Mouse (Mus musculus) naive thymus-derived CD4-positive, alpha-beta T cell, adult 2 months (primary cell): ENCODE data around the gene Erv3.
A peak's percentile ranks its signal among the peaks of the same experiment; 100 is the strongest.

Experiments used
- DNase-seq: peaks from one replicate; pipeline ENCODE4 v3.0.0-alpha.2; 2011; ENCODE audit warnings: low read depth

Gene Erv3

GRCm38 (mm10) chr2:131859721-131860120 lies at the start of gene Erv3:
TSS of gene Erv3 (minus strand) at chr2:131859747.
- DNase-seq: no peak

- no peak for DNase-seq
Observed at GRCm38 (mm10) chr2:131908906-131909305, 49.4 kb upstream of the Erv3 start.

GRCm38 (mm10) chr2:131908351-131908861 lies 48.9 kb upstream of the Erv3 start:
- no peak for DNase-seq

GRCm38 (mm10) chr2:131907311-131907710 lies 47.8 kb upstream of the Erv3 start:
- no peak for DNase-seq

GRCm38 (mm10) chr2:131906846-131907245 lies 47.3 kb upstream of the Erv3 start:
- no peak for DNase-seq

GRCm38 (mm10) chr2:131906266-131906665 lies 46.7 kb upstream of the Erv3 start:
- DNase-seq: no peak

- DNase-seq: no peak
Observed at GRCm38 (mm10) chr2:131905776-131906175, 46.2 kb upstream of the Erv3 start.

GRCm38 (mm10) chr2:131905025-131905424 lies 45.5 kb upstream of the Erv3 start:
- DNase-seq: no peak

GRCm38 (mm10) chr2:131902867-131903266 lies 43.3 kb upstream of the Erv3 start:
- peak; percentile 67 for DNase-seq

- DNase-seq: no peak
Observed at GRCm38 (mm10) chr2:131902423-131902822, 42.9 kb upstream of the Erv3 start.

- no peak for DNase-seq
Observed at GRCm38 (mm10) chr2:131897336-131898109, 38.0 kb upstream of the Erv3 start.

GRCm38 (mm10) chr2:131896011-131896410 lies 36.5 kb upstream of the Erv3 start:
- DNase-seq: no peak

GRCm38 (mm10) chr2:131895106-131895505 lies 35.6 kb upstream of the Erv3 start:
- DNase-seq: no peak

- no peak for DNase-seq
Observed at GRCm38 (mm10) chr2:131892534-131892933, 33.0 kb upstream of the Erv3 start.

GRCm38 (mm10) chr2:131888233-131888632 lies 28.7 kb upstream of the Erv3 start:
- peak; percentile 28 for DNase-seq

GRCm38 (mm10) chr2:131886503-131887160 lies 27.1 kb upstream of the Erv3 start:
- DNase-seq: peak; percentile 23

GRCm38 (mm10) chr2:131883136-131883535 lies 23.6 kb upstream of the Erv3 start:
- no peak for DNase-seq

- no peak for DNase-seq
Observed at GRCm38 (mm10) chr2:131881766-131882165, 22.2 kb upstream of the Erv3 start.

- DNase-seq: no peak
Observed at GRCm38 (mm10) chr2:131876551-131877265, 17.2 kb upstream of the Erv3 start.

GRCm38 (mm10) chr2:131873376-131873775 lies 13.8 kb upstream of the Erv3 start:
- no peak for DNase-seq

GRCm38 (mm10) chr2:131868983-131869382 lies 9.4 kb upstream of the Erv3 start:
- no peak for DNase-seq

GRCm38 (mm10) chr2:131866676-131867075 lies 7.1 kb upstream of the Erv3 start:
- DNase-seq: no peak
